Mouse (Mus musculus): ENCODE measurements at regions not wholly inside any gene's neighbourhood (a gene's known extent, or its start where the extent isn't known, plus 50 kb on each side); places are given as distances from the start of the nearest gene placed in this dataset.

- H3K4me3 ChIP-seq (ENCODE audit: insufficient read depth in 1 of 2, low read depth in 1 of 2, low read length in 2 of 2, poor library complexity in 1 of 2, severe bottlenecking in 1 of 2), result no peak overlapping the region
- H3K4me1 ChIP-seq (ENCODE audit: control insufficient read depth in 2 of 2, insufficient read depth in 2 of 2, low read length in 2 of 2, poor library complexity in 1 of 2), result no peaks in the 10 kb centered on the region
- TF ChIP-seq ZNF384 (IDR thresholded peaks at IDR 0.05; ENCODE audit: low read depth, low read length) (no peak), CHD2 (IDR thresholded peaks at IDR 0.05; ENCODE audit: low read depth, low read length) (no peak), MAFK (IDR thresholded peaks at IDR 0.05; ENCODE audit: insufficient read depth, low read depth, low read length) (no peak), HCFC1 (IDR thresholded peaks at IDR 0.05; ENCODE audit: borderline replicate concordance, insufficient read depth, low read length) (no peak), ZC3H11A (IDR thresholded peaks at IDR 0.05; ENCODE audit: borderline replicate concordance, low read depth, low read length) (no peak)
- H3K9me3 ChIP-seq (ENCODE audit: control insufficient read depth, insufficient read depth, low read depth, low read length), result no peaks in the 10 kb centered on the region
- no peak overlapping the region for H3K9ac ChIP-seq (ENCODE audit: insufficient read depth, low read depth, low read length, poor library complexity, severe bottlenecking)
- in situ Hi-C loops (cut with MboI; ENCODE audit: low sequenced_read_pairs in 2 of 2, unreplicated experiment in 2 of 2), result no loop called here
- DNase-seq (ENCODE audit: low read depth, low spot score), result no peak
- no peaks in the 10 kb centered on the region for H3K36me3 ChIP-seq (ENCODE audit: control insufficient read depth, insufficient read depth, low read length, poor library complexity, severe bottlenecking)
- H3K27ac ChIP-seq (ENCODE audit: insufficient read depth, low read depth, low read length, poor library complexity, severe bottlenecking), result no peak overlapping the region
Observed at GRCm38 (mm10) chr8:92272726-92273125, 84.7 kb upstream of the Irx5 start.

- no peak overlapping the region for H3K27ac ChIP-seq (ENCODE audit: insufficient read depth, low read depth, low read length, poor library complexity, severe bottlenecking)
- in situ Hi-C loops (cut with MboI; ENCODE audit: low sequenced_read_pairs in 2 of 2, unreplicated experiment in 2 of 2), result no loop called here
- no peaks in the 10 kb centered on the region for H3K4me1 ChIP-seq (ENCODE audit: control insufficient read depth in 2 of 2, insufficient read depth in 2 of 2, low read length in 2 of 2, poor library complexity in 1 of 2)
- TF ChIP-seq ZNF384 (IDR thresholded peaks at IDR 0.05; ENCODE audit: low read depth, low read length), result no peak
- TF ChIP-seq CHD2 (IDR thresholded peaks at IDR 0.05; ENCODE audit: low read depth, low read length), result no peak
- TF ChIP-seq MAFK (IDR thresholded peaks at IDR 0.05; ENCODE audit: insufficient read depth, low read depth, low read length), result no peak
- H3K4me3 ChIP-seq (ENCODE audit: insufficient read depth in 1 of 2, low read depth in 1 of 2, low read length in 2 of 2, poor library complexity in 1 of 2, severe bottlenecking in 1 of 2), result no peak overlapping the region
- no peaks in the 10 kb centered on the region for H3K36me3 ChIP-seq (ENCODE audit: control insufficient read depth, insufficient read depth, low read length, poor library complexity, severe bottlenecking)
- no peak for DNase-seq (ENCODE audit: low read depth, low spot score)
- no peak overlapping the region for H3K9ac ChIP-seq (ENCODE audit: insufficient read depth, low read depth, low read length, poor library complexity, severe bottlenecking)
- no peaks in the 10 kb centered on the region for H3K9me3 ChIP-seq (ENCODE audit: control insufficient read depth, insufficient read depth, low read depth, low read length)
Observed at GRCm38 (mm10) chr8:92272073-92272472, 85.4 kb upstream of the Irx5 start.

- Histone ChIP-seq H3K36me3 (ENCODE audit: control insufficient read depth, insufficient read depth, low read length, poor library complexity, severe bottlenecking) (no peaks in the 10 kb centered on the region), H3K4me3 (ENCODE audit: insufficient read depth in 1 of 2, low read depth in 1 of 2, low read length in 2 of 2, poor library complexity in 1 of 2, severe bottlenecking in 1 of 2) (no peak overlapping the region), H3K27ac (ENCODE audit: insufficient read depth, low read depth, low read length, poor library complexity, severe bottlenecking) (no peak overlapping the region), H3K9ac (ENCODE audit: insufficient read depth, low read depth, low read length, poor library complexity, severe bottlenecking) (no peak overlapping the region), H3K4me1 (ENCODE audit: control insufficient read depth in 2 of 2, insufficient read depth in 2 of 2, low read length in 2 of 2, poor library complexity in 1 of 2) (no peaks in the 10 kb centered on the region), H3K9me3 (ENCODE audit: control insufficient read depth, insufficient read depth, low read depth, low read length) (no peaks in the 10 kb centered on the region)
- in situ Hi-C loops (cut with MboI; ENCODE audit: low sequenced_read_pairs in 2 of 2, unreplicated experiment in 2 of 2), result no loop called here
- TF ChIP-seq CHD2 (IDR thresholded peaks at IDR 0.05; ENCODE audit: low read depth, low read length), result no peak
- TF ChIP-seq HCFC1 (IDR thresholded peaks at IDR 0.05; ENCODE audit: borderline replicate concordance, insufficient read depth, low read length), result no peak
- no peak for TF ChIP-seq MAFK (IDR thresholded peaks at IDR 0.05; ENCODE audit: insufficient read depth, low read depth, low read length)
- no peak for TF ChIP-seq ZNF384 (IDR thresholded peaks at IDR 0.05; ENCODE audit: low read depth, low read length)
- no peak for TF ChIP-seq ZC3H11A (IDR thresholded peaks at IDR 0.05; ENCODE audit: borderline replicate concordance, low read depth, low read length)
- no peak for DNase-seq (ENCODE audit: low read depth, low spot score)
Observed at GRCm38 (mm10) chr8:92270636-92271035, 86.8 kb upstream of the Irx5 start.

- no peak for TF ChIP-seq HCFC1 (IDR thresholded peaks at IDR 0.05; ENCODE audit: borderline replicate concordance, insufficient read depth, low read length)
- TF ChIP-seq ZC3H11A (IDR thresholded peaks at IDR 0.05; ENCODE audit: borderline replicate concordance, low read depth, low read length), result no peak
- TF ChIP-seq CHD2 (IDR thresholded peaks at IDR 0.05; ENCODE audit: low read depth, low read length), result no peak
- no peak for TF ChIP-seq ZNF384 (IDR thresholded peaks at IDR 0.05; ENCODE audit: low read depth, low read length)
- no peak for TF ChIP-seq MAFK (IDR thresholded peaks at IDR 0.05; ENCODE audit: insufficient read depth, low read depth, low read length)
- Histone ChIP-seq H3K9ac (ENCODE audit: insufficient read depth, low read depth, low read length, poor library complexity, severe bottlenecking) (no peak overlapping the region), H3K4me3 (ENCODE audit: insufficient read depth in 1 of 2, low read depth in 1 of 2, low read length in 2 of 2, poor library complexity in 1 of 2, severe bottlenecking in 1 of 2) (no peak overlapping the region), H3K27ac (ENCODE audit: insufficient read depth, low read depth, low read length, poor library complexity, severe bottlenecking) (no peak overlapping the region), H3K9me3 (ENCODE audit: control insufficient read depth, insufficient read depth, low read depth, low read length) (no peaks in the 10 kb centered on the region), H3K4me1 (ENCODE audit: control insufficient read depth in 2 of 2, insufficient read depth in 2 of 2, low read length in 2 of 2, poor library complexity in 1 of 2) (no peaks in the 10 kb centered on the region), H3K36me3 (ENCODE audit: control insufficient read depth, insufficient read depth, low read length, poor library complexity, severe bottlenecking) (no peaks in the 10 kb centered on the region)
- in situ Hi-C loops (cut with MboI; ENCODE audit: low sequenced_read_pairs in 2 of 2, unreplicated experiment in 2 of 2), result no loop called here
- no peak for DNase-seq (ENCODE audit: low read depth, low spot score)
Observed at GRCm38 (mm10) chr8:92267415-92267814, 90.0 kb upstream of the Irx5 start.

GRCm38 (mm10) chr8:92260056-92260455, 97.4 kb upstream of the Irx5 start:
- Histone ChIP-seq H3K9me3 (ENCODE audit: control insufficient read depth, insufficient read depth, low read depth, low read length) (no peaks in the 10 kb centered on the region), H3K4me1 (ENCODE audit: control insufficient read depth in 2 of 2, insufficient read depth in 2 of 2, low read length in 2 of 2, poor library complexity in 1 of 2) (no peaks in the 10 kb centered on the region), H3K4me3 (ENCODE audit: insufficient read depth in 1 of 2, low read depth in 1 of 2, low read length in 2 of 2, poor library complexity in 1 of 2, severe bottlenecking in 1 of 2) (no peak overlapping the region), H3K9ac (ENCODE audit: insufficient read depth, low read depth, low read length, poor library complexity, severe bottlenecking) (no peak overlapping the region), H3K27ac (ENCODE audit: insufficient read depth, low read depth, low read length, poor library complexity, severe bottlenecking) (no peak overlapping the region), H3K36me3 (ENCODE audit: control insufficient read depth, insufficient read depth, low read length, poor library complexity, severe bottlenecking) (no peaks in the 10 kb centered on the region)
- TF ChIP-seq HCFC1 (IDR thresholded peaks at IDR 0.05; ENCODE audit: borderline replicate concordance, insufficient read depth, low read length), result no peak
- no peak for TF ChIP-seq ZNF384 (IDR thresholded peaks at IDR 0.05; ENCODE audit: low read depth, low read length)
- TF ChIP-seq MAFK (IDR thresholded peaks at IDR 0.05; ENCODE audit: insufficient read depth, low read depth, low read length), result no peak
- no peak for TF ChIP-seq CHD2 (IDR thresholded peaks at IDR 0.05; ENCODE audit: low read depth, low read length)
- TF ChIP-seq ZC3H11A (IDR thresholded peaks at IDR 0.05; ENCODE audit: borderline replicate concordance, low read depth, low read length), result no peak
- DNase-seq (ENCODE audit: low read depth, low spot score), result no peak
- in situ Hi-C loops (cut with MboI; ENCODE audit: low sequenced_read_pairs in 2 of 2, unreplicated experiment in 2 of 2), result no loop called here
